Mouse (Mus musculus): Measurements from ENCODE around the gene Plekhh1. TPM values are rescaled to one million over a fixed set of nuclear protein-coding genes. Genes with fewer than 3 reads are reported as not detected.
A peak's percentile ranks its signal among the peaks of the same experiment; 100 is the strongest.

Gene Plekhh1
- polyA plus RNA-seq, 2 experiments: 0.05 to 0.15 TPM

DNA sequence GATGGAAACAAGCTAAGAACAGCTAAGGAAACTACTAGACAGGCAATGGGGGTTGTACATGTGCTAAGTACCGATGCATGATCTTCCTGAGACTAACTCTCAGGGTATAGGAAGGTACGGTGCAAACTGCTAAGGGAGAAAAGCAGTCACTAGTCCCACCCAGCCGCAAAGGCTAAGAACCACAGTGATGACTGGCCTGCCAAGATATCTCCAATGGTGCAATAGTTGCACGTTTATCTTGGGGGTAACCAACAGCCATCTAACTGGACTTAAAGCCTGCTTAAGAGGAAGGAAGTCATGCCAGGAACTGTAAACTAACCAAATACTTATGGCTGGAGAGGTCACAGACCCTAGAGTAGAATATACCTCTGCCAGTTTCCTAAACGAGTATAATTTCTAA lies 26.6 kb upstream of the Plekhh1 start:
- TF ChIP-seq CTCF (IDR thresholded peaks at IDR 0.05; ENCODE audit: low read depth): no peak
- TF ChIP-seq EP300 (IDR thresholded peaks at IDR 0.05; ENCODE audit: low read depth): peak; percentile 48
- no peak overlapping the region for H3K4me3 ChIP-seq (ENCODE audit: insufficient read depth in 1 of 2, low read depth in 2 of 2, low read length in 2 of 2)
- H3K9ac ChIP-seq (replicated peaks): no peak overlapping the region
- no peak overlapping the region for H3K4me2 ChIP-seq (ENCODE audit: low read depth)
- H3K4me1 ChIP-seq (replicated peaks; ENCODE audit: control insufficient read depth in 2 of 2, insufficient read depth in 2 of 2, low read length in 1 of 2): peaks cover 0 to 16% of the 10 kb centered on the region in 2 experiments; a peak in 2 of 4 replicates
- no peaks in the 10 kb centered on the region for H3K9me3 ChIP-seq (ENCODE audit: control insufficient read depth, low read length)
- H3K27ac ChIP-seq: no peak overlapping the region
- 12% methylated on average over 5 of the region's 5 CpGs for WGBS (ENCODE audit: insufficient replicate concordance)
- H3K27me3 ChIP-seq (ENCODE audit: control insufficient read depth, insufficient read depth, low read length): peaks cover 8% of the 10 kb centered on the region
- DNase-seq (ENCODE audit: low read depth in 3 of 3, low spot score in 3 of 3) (no peak), ATAC-seq (ENCODE audit: insufficient read depth) (peak; percentile 72; the same call in 1 of the 2 replicates)
- no peaks in the 10 kb centered on the region for H3K36me3 ChIP-seq (replicated peaks; ENCODE audit: control insufficient read depth, insufficient read depth, low read depth)

DNA sequence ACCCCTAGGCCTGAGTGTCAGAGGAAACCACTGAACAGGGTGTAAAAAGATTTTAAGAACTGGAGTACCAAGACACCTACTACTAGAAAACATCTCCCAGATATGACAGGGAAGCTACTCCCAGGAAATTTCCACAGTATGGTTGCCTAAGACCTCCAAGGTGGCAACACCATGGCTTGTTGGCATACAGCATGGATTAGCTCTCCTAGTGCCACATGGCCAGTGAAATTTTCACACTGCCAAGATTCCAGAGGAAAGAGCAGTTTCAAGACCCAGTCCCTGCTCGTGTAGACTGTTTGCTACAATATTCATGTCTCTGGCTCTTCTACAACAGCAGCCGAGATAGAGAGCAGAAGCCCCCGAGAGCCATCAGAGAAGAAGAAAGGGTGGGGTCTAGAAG lies 26.0 kb upstream of the Plekhh1 start:
- H3K36me3 ChIP-seq (replicated peaks; ENCODE audit: control insufficient read depth, insufficient read depth, low read depth): no peaks in the 10 kb centered on the region
- no peak for TF ChIP-seq EP300 (IDR thresholded peaks at IDR 0.05; ENCODE audit: low read depth)
- TF ChIP-seq CTCF (IDR thresholded peaks at IDR 0.05; ENCODE audit: low read depth): no peak
- peaks cover 0 to 16% of the 10 kb centered on the region in 2 experiments; a peak in 2 of 4 replicates for H3K4me1 ChIP-seq (replicated peaks; ENCODE audit: control insufficient read depth in 2 of 2, insufficient read depth in 2 of 2, low read length in 1 of 2)
- no peak for ATAC-seq (ENCODE audit: insufficient read depth)
- no peak for DNase-seq (ENCODE audit: low read depth in 3 of 3, low spot score in 3 of 3)
- H3K27ac ChIP-seq: no peak overlapping the region
- 48% methylated on average over 3 of the region's 3 CpGs for WGBS (ENCODE audit: insufficient replicate concordance)
- H3K9me3 ChIP-seq (ENCODE audit: control insufficient read depth, low read length): no peaks in the 10 kb centered on the region
- peaks cover 12% of the 10 kb centered on the region for H3K27me3 ChIP-seq (ENCODE audit: control insufficient read depth, insufficient read depth, low read length)
- no peak overlapping the region for H3K4me3 ChIP-seq (ENCODE audit: insufficient read depth in 1 of 2, low read depth in 2 of 2, low read length in 2 of 2)
- no peak overlapping the region for H3K9ac ChIP-seq (replicated peaks)
- H3K4me2 ChIP-seq (ENCODE audit: low read depth): no peak overlapping the region

DNA sequence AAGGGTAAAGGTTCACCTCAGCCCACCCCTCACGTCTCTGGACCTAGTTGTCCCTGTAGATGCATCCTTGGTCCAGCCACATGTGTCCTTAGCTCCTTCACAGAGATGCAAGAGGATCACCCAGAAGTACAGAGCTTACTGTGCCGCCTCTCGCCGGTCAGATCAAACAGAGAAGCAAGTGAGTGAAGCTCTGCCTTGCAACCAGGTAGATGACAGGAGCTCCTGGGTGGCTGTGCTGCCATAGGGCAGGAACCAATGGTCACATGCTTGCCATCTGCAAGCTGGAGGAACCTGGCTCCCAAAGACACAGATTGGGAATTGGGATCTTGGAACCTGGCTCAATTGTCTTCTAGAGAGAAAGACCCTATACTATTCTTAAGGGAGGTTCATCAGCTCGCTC lies 23.5 kb upstream of the Plekhh1 start:
- no peak for TF ChIP-seq EP300 (IDR thresholded peaks at IDR 0.05; ENCODE audit: low read depth)
- no peak for TF ChIP-seq CTCF (IDR thresholded peaks at IDR 0.05; ENCODE audit: low read depth)
- Histone ChIP-seq H3K4me2 (ENCODE audit: low read depth) (no peak overlapping the region), H3K9me3 (ENCODE audit: control insufficient read depth, low read length) (no peaks in the 10 kb centered on the region), H3K27me3 (ENCODE audit: control insufficient read depth, insufficient read depth, low read length) (peaks cover 12% of the 10 kb centered on the region), H3K9ac (replicated peaks) (no peak overlapping the region), H3K4me1 (replicated peaks; ENCODE audit: control insufficient read depth in 2 of 2, insufficient read depth in 2 of 2, low read length in 1 of 2) (peaks cover 0 to 11% of the 10 kb centered on the region in 2 experiments; a peak in 1 of 4 replicates), H3K27ac (no peak overlapping the region), H3K4me3 (ENCODE audit: insufficient read depth in 1 of 2, low read depth in 2 of 2, low read length in 2 of 2) (no peak overlapping the region), H3K36me3 (replicated peaks; ENCODE audit: control insufficient read depth, insufficient read depth, low read depth) (no peaks in the 10 kb centered on the region)
- 70% methylated on average over 5 of the region's 5 CpGs for whole genome bisulfite sequencing (ENCODE audit: insufficient replicate concordance)
- no peak for DNase-seq (ENCODE audit: low read depth in 3 of 3, low spot score in 3 of 3)
- no peak for ATAC-seq (ENCODE audit: insufficient read depth)

DNA sequence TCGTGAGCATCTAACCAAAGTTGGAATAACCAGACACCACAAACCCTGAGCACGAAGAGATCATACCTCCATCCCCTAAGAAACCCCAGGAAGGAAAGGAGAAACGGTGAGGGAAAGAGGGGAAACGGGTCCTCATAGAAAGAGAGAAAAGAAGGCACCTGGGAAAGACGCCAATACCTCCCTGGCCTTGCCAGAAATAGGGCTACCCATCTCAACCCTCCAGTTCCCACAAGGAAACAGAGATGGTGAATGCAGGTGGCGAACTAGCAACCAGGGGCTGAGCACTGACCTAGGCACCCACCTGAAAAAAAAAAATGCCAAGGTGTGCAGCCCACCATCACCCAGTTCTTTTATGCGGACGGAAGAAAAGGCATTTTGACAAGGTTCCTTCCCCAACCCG lies 22.9 kb upstream of the Plekhh1 start:
- Histone ChIP-seq H3K9me3 (ENCODE audit: control insufficient read depth, low read length) (no peaks in the 10 kb centered on the region), H3K36me3 (replicated peaks; ENCODE audit: control insufficient read depth, insufficient read depth, low read depth) (no peaks in the 10 kb centered on the region), H3K4me1 (replicated peaks; ENCODE audit: control insufficient read depth in 2 of 2, insufficient read depth in 2 of 2, low read length in 1 of 2) (peaks cover 0 to 11% of the 10 kb centered on the region in 2 experiments; a peak in 1 of 4 replicates), H3K4me3 (ENCODE audit: insufficient read depth in 1 of 2, low read depth in 2 of 2, low read length in 2 of 2) (peak overlapping the region; percentile 76; a peak in 3 of 4 replicates), H3K9ac (replicated peaks) (no peak overlapping the region), H3K27me3 (ENCODE audit: control insufficient read depth, insufficient read depth, low read length) (peaks cover 12% of the 10 kb centered on the region), H3K27ac (no peak overlapping the region), H3K4me2 (ENCODE audit: low read depth) (peak overlapping the region; percentile 75)
- TF ChIP-seq CTCF (IDR thresholded peaks at IDR 0.05; ENCODE audit: low read depth) (no peak), EP300 (IDR thresholded peaks at IDR 0.05; ENCODE audit: low read depth) (no peak)
- DNase-seq (ENCODE audit: low read depth in 3 of 3, low spot score in 3 of 3): no peak
- no peak for ATAC-seq (ENCODE audit: insufficient read depth)
- WGBS (ENCODE audit: insufficient replicate concordance): 29% methylated on average over 9 of the region's 9 CpGs

DNA sequence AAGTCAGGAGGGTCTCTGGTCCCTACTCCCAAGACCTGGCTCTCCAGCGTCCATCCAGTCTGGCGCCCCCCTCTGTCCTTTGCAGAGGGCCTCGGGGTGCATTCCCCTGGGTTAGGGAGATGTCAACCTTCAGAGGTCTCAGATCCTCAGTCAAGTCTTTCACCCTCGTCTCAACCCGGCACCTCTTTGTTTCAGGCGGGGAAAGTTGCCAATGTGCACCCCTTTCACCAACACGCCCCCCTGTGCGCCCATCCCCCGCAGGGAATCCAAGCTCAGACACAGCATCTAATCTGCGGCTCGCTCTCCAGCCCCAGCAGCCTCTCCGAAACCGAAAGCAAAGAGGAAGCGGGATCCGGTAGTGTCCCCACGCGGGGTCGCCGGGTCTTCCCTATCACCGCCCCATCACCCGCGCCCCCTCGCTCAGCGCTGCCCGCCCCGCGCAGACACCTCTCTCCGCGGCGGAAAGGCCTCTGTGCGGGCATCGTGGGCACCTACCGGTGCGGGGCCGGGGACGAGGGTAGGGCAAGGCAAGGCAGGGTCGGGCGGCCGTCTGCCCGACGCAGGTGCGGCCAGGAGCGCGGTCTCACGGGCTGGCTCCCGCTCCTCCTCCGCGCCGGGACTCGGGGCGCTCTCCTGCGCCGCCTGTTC lies 22.4 kb upstream of the Plekhh1 start:
- under 1% methylated on average over 52 of the region's 53 CpGs for WGBS (ENCODE audit: insufficient replicate concordance)
- H3K4me3 ChIP-seq (ENCODE audit: insufficient read depth in 1 of 2, low read depth in 2 of 2, low read length in 2 of 2): peak overlapping the region; percentile 76
- TF ChIP-seq EP300 (IDR thresholded peaks at IDR 0.05; ENCODE audit: low read depth) (no peak), CTCF (IDR thresholded peaks at IDR 0.05; ENCODE audit: low read depth) (peak; percentile 57)
- no peaks in the 10 kb centered on the region for H3K9me3 ChIP-seq (ENCODE audit: control insufficient read depth, low read length)
- peaks cover 0 to 11% of the 10 kb centered on the region in 2 experiments; a peak in 1 of 4 replicates for H3K4me1 ChIP-seq (replicated peaks; ENCODE audit: control insufficient read depth in 2 of 2, insufficient read depth in 2 of 2, low read length in 1 of 2)
- H3K27ac ChIP-seq: no peak overlapping the region
- ATAC-seq (ENCODE audit: insufficient read depth) (peak; percentile 50), DNase-seq (ENCODE audit: low read depth in 3 of 3, low spot score in 3 of 3) (no peak)
- peaks cover 12% of the 10 kb centered on the region for H3K27me3 ChIP-seq (ENCODE audit: control insufficient read depth, insufficient read depth, low read length)
- no peaks in the 10 kb centered on the region for H3K36me3 ChIP-seq (replicated peaks; ENCODE audit: control insufficient read depth, insufficient read depth, low read depth)
- H3K9ac ChIP-seq (replicated peaks): peak overlapping the region; percentile 62
- peak overlapping the region; percentile 75 for H3K4me2 ChIP-seq (ENCODE audit: low read depth)

All from liver, embryonic 14.5 days (tissue).